Mouse (Mus musculus) G1E-ER4 (cell line): ENCODE data around the gene Lix1l. TPM values are rescaled to one million over a fixed set of nuclear protein-coding genes. Genes with fewer than 3 reads are reported as not detected.

Experiments used
- GATA1 ChIP-seq: IDR thresholded peaks from one replicate; pipeline ENCODE4 v1.8.0; 2012; ENCODE audit warnings: low read length, inconsistent platforms
- polyA plus RNA-seq: library from polyadenylated mRNA; stranded (reverse); fragments of >175 nt; gene quantifications from 2 replicates; pipeline ENCODE4 v1.2.3, GENCODE M21; 2012

The Lix1l gene
- polyA plus RNA-seq, 1 experiment, result 0.92 TPM

- TF ChIP-seq GATA1, result no peak
Measured at GRCm38 (mm10) chr3:96560881-96561668, 39.9 kb upstream of the Lix1l start.

GRCm38 (mm10) chr3:96561946-96562681 lies 38.8 kb upstream of the Lix1l start:
- TF ChIP-seq GATA1, result no peak

- no peak for TF ChIP-seq GATA1
Measured at GRCm38 (mm10) chr3:96563267-96563666, 37.7 kb upstream of the Lix1l start.

- no peak for TF ChIP-seq GATA1
Measured at GRCm38 (mm10) chr3:96563911-96564632, 36.9 kb upstream of the Lix1l start.

DNA sequence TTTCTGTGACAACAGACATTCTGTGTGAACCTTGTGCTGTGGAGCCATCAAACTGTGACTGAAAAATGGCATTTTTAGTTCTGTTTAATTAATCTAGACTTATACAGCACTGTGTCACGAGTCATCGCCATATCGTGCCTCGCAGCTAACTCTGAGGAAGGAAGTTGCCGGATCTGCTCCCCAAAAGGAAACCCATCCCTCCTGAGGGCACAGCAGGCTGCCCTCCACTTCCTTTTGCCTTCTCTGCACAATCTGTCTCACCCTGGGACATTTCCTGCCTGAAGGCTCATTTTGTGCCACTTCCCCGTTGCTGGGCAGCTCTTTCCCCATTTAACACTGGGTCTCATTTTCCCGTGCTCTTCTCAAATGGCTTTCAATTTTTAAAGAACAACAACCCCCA lies 36.3 kb upstream of the Lix1l start:
- no peak for TF ChIP-seq GATA1

GRCm38 (mm10) chr3:96565105-96565504 lies 35.8 kb upstream of the Lix1l start:
- TF ChIP-seq GATA1, result no peak

DNA sequence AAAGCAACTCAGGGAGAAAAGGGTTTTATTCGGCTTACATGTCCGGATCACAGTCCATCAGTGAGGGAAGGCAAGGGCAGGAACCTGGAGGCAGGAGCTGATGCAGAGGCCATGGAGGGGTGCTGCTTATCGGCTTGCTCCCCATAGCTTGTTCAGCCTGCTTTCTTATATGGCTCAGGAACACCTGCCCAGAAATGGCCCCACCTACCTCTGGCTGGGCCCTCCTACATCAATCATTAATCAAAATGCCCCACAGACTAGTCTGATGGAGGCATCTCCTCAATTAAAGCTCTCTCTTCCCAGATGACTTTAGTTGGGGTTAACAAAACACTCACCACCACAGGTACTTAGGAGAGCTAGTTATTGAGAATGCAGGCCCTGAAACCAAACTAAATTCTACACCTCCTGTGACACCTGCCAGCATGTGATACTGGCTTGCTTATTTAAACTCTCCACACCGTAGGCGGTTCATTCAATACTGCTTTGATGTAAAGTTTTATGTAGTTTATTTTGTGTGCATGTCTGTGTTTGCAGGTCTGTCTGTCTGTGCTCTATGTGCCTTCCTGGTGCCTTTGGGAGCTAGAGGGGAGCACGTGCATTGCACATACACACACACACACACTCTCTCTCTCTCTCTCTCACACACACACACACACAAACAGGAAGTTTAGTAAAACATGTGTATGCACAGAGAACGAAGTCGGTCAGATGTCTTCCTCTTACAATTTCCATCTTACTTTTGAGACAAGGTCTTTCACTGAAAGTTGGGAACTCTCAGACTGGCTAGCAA lies 34.1 kb upstream of the Lix1l start:
- no peak for TF ChIP-seq GATA1

DNA sequence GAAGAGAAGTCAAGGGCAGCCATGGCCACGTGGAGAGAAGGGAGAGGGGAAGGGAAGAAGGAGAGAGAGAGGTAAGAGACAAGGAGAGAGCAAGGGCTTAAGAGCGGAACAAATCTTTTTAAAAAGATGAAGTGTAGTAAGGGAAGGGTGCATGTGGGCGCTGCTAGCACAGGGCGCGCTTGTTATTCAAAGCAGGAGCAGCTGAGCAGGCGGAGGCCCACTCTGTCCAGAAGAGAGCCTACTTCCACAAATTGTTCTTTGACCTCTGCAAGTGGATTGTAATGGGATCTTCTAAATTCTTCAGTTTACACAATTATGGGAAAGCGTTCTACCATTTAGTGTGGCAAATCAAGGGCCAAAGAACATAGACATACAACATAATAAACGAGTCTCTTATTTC lies 32.3 kb upstream of the Lix1l start:
- TF ChIP-seq GATA1, result no peak

DNA sequence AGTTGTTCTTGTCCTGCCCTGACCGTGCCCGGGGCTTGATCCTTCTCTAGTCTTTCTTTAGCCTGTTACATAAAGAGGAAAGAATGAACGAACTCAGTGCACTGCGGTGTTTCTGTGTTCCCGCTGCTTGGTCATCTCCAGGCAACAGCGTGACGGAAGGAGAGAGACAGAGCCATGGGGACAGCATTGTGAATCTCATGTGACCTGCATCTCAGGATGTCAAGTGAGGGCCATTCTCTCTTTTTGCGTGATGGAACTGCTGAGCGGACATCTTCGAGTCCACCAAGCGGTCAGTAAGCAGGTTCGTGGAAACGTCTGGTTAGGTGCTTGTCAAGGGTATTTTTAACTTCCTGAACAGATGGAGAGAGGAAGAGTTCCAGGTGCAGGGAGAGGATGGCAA lies 31.4 kb upstream of the Lix1l start:
- TF ChIP-seq GATA1, result no peak

GRCm38 (mm10) chr3:96569966-96570605 lies 30.9 kb upstream of the Lix1l start:
- TF ChIP-seq GATA1, result no peak

DNA sequence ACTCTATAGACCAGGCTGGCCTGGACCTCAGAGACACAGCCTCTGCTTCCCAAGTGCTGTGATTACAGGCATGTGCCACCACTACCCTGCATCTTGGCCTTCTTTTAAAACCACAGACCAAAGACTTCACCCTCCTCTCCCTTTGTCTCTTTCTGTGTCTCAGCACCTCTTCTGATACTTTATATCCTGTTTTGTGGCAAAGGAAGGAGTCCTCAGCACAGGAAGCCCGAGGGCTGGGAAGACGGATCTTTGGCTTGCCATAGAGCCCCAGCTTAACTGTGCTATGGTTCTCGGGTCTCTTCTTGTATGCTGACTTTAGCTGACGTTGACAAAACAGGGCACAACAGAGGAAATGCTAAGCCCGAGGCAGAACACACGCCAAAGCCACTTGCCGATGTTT lies 30.3 kb upstream of the Lix1l start:
- no peak for TF ChIP-seq GATA1

GRCm38 (mm10) chr3:96571336-96571735 lies 29.6 kb upstream of the Lix1l start:
- no peak for TF ChIP-seq GATA1

GRCm38 (mm10) chr3:96571896-96572698 lies 28.9 kb upstream of the Lix1l start:
- no peak for TF ChIP-seq GATA1

GRCm38 (mm10) chr3:96573611-96574511 lies 27.1 kb upstream of the Lix1l start:
- TF ChIP-seq GATA1, result no peak
